Mouse (Mus musculus) thymus, adult 2 months (tissue): ENCODE results near the gene Slc6a6.

Experiments
- CTCF ChIP-seq: fragments of 200-500 bp; IDR thresholded peaks from 2 replicates; pipeline ENCODE4 v1.5.1; 2012; ENCODE audit warnings: mild to moderate bottlenecking, control low read depth, low read length, moderate library complexity, borderline replicate concordance; ENCODE audit not compliant: control insufficient read depth, poor library complexity, insufficient read depth; ENCODE audit errors: extremely low read depth
- POLR2A ChIP-seq: fragments of 200-500 bp; IDR thresholded peaks from 2 replicates; pipeline ENCODE4 v1.6.1; 2012; ENCODE audit warnings: mild to moderate bottlenecking, low read length, control low read depth, moderate library complexity; ENCODE audit not compliant: control insufficient read depth, poor library complexity, insufficient read depth; ENCODE audit errors: extremely low read depth

DNA sequence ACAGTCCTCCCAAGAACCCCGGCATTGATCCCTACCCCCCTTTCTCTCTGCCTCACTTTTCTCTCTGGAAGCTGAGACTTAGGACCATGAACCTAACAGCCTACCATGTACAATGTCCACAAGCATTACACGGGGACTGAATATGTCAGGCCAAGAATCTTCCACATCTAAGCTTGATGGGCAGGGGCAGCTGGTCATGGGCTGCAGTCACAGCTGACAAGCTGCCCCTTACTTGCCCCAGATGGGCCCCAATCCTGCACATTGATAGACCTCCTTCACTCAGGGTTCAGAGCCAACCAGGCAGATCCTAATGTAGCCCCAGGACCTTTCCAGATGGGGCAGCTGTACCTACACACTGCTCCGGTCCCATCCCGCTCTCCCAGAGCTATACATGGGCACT lies 112.9 kb downstream of the Slc6a6 start:
- TF ChIP-seq POLR2A, result no peak
- TF ChIP-seq CTCF, result no peak
